Mouse (Mus musculus): ENCODE data around the gene Ctbs. TPM values are rescaled to one million over a fixed set of nuclear protein-coding genes. Genes with fewer than 3 reads are reported as not detected.

The Ctbs gene
- polyA plus RNA-seq, 2 experiments from 2014 or later: 6.3 to 10.3 TPM

- ATAC-seq: peak; percentile 66
These were observed 49.9 kb downstream of the Ctbs start, which contains the start of the genes Spata1 and Gng5 for GRCm38 (mm10) chr3:146499431-146500002. Gene Spata1, minus strand, starts transcription at chr3:146499753. Gene Gng5, plus strand, starts transcription at chr3:146499807.

- ATAC-seq: peak; percentile 61
These were observed 50.6 kb downstream of the Ctbs start for GRCm38 (mm10) chr3:146500003-146500809.

GRCm38 (mm10) chr3:146500810-146501201 is 51.2 kb downstream of the Ctbs start:
- peak; percentile 12 for ATAC-seq

GRCm38 (mm10) chr3:146501601-146502123 is 52.1 kb downstream of the Ctbs start:
- ATAC-seq: no peak

GRCm38 (mm10) chr3:146506711-146507110 is 57.1 kb downstream of the Ctbs start:
- no peak for ATAC-seq

Other genes with a start within 250 kb of the Ctbs start
- not detected for gene Lpar3, start 228.8 kb upstream of the Ctbs start, polyA plus RNA-seq (2017; shearing (Covaris generic))
- gene Ssx2ip, start 45.2 kb upstream of the Ctbs start, polyA plus RNA-seq (2017; shearing (Covaris generic)): 1 to 10 TPM in 1 of 2 experiments, under 1 TPM in 1; 0.56 to 1.5 TPM
- 1 to 10 TPM; 7.8 to 8.1 TPM for gene Spata1, start 50.0 kb downstream of the Ctbs start, polyA plus RNA-seq (2017; shearing (Covaris generic))
- gene Gng5, start 50.0 kb downstream of the Ctbs start, polyA plus RNA-seq (2017; shearing (Covaris generic)): 100 to 1,000 TPM; 331 to 371 TPM
- gene Rpf1, start 71.6 kb downstream of the Ctbs start, polyA plus RNA-seq (2017; shearing (Covaris generic)): 10 to 100 TPM; 43.8 to 44.1 TPM
- gene Uox, start 120.6 kb downstream of the Ctbs start, polyA plus RNA-seq (2017; shearing (Covaris generic)): not detected
- gene Dnase2b, start 165.8 kb downstream of the Ctbs start, polyA plus RNA-seq (2017; shearing (Covaris generic)): not detected
- gene 4930503B20Rik, start 201.5 kb downstream of the Ctbs start, polyA plus RNA-seq (2017; shearing (Covaris generic)): not detected
- gene Samd13, start 235.8 kb downstream of the Ctbs start, polyA plus RNA-seq (2017; shearing (Covaris generic)): under 1 TPM in 1 of 2 experiments, not detected in 1; 0.21 TPM

All from activated CD4-positive, CD25-positive, alpha-beta regulatory T cell, adult 4 months (primary cell).